Mouse (Mus musculus): ENCODE results near the gene Miga2.
"Not testable (repeated sequence)": the region's sequence is repeated elsewhere in the genome, so short reads cannot be mapped to it uniquely, and the experiment has no call there.

DNA sequence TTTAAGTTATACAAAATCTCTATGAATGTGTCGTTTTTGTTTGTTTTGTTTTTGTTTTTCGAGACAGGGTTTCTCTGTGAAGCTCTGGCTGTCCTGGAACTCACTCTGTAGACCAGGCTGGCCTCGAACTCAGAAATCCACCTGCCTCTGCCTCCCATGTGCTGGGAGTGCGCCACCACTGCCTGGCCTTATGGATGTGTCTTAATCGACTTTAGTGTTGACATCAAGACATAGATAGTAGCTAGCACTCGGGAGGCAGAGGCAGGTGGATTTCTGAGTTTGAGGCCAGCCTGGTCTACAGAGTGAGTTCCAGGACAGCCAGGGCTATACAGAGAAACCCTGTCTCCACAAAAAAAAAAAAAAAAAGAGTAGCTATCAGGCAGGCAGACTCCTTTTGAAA lies 53.1 kb downstream of the Miga2 start:
- not testable (repeated sequence) for TF ChIP-seq CTCF (conservative IDR thresholded peaks at IDR 0.05; ENCODE audit: insufficient read depth, insufficient read length, low read depth, low read length); POLR2A (IDR thresholded peaks at IDR 0.05; ENCODE audit: low read depth, low read length)

All from kidney, adult 2 months (tissue).